Mouse (Mus musculus): ENCODE measurements around the gene Gm884. TPM values are rescaled to one million over a fixed set of nuclear protein-coding genes. Genes with fewer than 3 reads are reported as not detected.

Gm884 gene
- not detected in 2 replicates for polyA plus RNA-seq (2012; rRNA removed; ENCODE audit: low replicate concordance)

DNA sequence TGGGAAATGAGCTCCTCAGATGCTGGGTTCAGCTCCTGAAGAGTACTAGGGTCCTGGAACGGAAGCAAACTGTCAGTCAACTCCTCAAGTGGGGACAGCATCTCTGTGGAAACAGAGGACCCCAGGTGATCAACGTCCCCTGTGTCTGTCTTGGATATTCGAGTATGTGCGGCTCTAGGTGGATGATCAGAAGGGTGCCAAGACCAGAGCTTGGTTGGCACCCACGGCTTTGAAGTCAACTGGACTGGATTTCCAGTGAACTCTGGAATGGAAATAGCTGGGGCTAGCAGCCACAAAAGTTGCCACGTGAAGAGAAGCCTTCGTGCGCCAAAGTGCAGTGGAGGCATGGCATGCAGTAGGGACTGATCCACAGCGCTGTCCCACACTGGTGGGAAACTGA is at the start of gene Gm884:
Gene Gm884 (minus strand): TSS at position 101 of the 400 bp plus-strand sequence.

DNA sequence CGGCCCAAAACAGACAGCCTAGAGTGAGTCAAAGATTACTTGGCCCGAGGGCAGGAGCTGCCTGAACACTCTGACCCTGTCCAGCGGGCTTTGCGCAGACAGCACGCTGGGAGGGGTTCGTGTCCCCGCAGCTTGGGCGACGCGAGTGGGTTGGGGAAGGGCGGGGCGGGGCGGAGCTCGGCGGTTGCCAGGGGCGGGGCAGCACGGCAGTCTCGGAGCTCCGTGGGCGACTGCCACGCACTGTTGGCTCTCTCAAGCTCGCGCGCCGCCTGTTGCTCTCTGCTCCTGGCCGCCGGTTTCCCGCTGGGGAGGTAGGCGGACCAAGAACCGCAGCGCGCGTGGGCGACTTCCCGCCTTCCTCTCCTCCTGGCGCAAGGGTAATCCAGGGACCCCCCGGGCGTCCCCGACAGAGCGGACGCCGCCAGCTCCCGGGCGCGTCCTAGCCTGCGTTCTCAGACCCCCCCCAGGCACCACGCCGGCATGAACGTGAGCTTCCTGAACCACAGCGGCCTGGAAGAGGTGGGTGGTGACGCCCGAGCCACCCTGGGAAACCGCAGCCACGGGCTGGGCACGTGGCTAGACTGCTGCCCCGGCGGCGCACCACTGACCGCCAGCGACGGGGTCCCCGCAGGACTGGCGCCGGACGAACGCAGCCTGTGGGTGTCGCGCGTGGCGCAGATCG is 28.5 kb upstream of the Gm884 start, which contains the start of gene Rprml:
Gene Rprml (plus strand): TSS at position 270 of the 682 bp plus-strand sequence.

DNA sequence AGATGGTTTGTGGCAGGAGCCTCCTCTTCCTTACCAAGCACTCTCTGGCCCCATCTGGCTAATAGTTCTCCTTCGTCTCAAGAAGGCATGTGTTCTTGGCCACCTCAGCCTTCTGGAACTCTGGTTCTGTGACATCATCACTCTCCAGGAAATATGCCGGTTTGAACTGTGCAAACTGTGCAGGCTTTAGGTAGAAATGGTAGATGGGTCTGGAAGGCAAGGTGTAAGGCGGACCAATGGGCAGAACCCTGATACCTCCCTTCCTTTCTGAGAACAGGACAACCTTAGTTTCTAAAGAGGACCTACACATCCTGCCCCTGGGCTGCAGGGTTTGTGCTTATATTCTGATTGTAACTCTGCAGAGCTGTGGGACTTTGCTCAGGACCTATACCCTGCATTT is 17.9 kb upstream of the Gm884 start, which contains the start of gene Lyzl6:
Gene Lyzl6 (minus strand): TSS at position 101 of the 400 bp plus-strand sequence.

DNA sequence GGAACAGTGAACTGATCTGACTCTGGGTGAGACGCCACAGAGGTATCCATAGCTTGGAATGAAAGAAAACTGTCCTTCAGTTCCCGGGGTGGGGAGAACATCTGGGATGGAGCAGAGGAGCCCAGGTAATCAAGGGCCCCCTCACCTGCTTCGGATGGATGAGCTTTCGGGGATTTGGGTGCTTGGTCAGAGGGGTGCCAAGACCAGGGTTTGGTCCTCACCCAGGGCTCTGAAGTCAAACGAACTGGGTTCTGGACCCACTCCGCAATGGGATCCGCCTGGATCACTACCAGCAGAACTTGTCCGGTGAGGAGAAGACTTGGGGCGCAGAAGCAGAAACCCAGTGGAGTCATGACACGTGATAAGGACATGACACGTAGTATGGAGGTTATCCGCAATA is 116.4 kb downstream of the Gm884 start, which contains the start of gene Lrrc37a:
Gene Lrrc37a (minus strand): TSS at position 101 of the 400 bp plus-strand sequence.

Other genes starting within 250 kb of the Gm884 start
- gene Plekhm1, start 208.5 kb downstream of the Gm884 start, polyA plus RNA-seq (2012; rRNA removed; ENCODE audit: low replicate concordance) = 9.4 and 11.3 TPM in 2 replicates
- gene Lrrc37a, start 116.5 kb downstream of the Gm884 start, polyA plus RNA-seq (2012; rRNA removed; ENCODE audit: low replicate concordance) = not detected in 2 replicates
- gene Lyzl6, start 17.8 kb upstream of the Gm884 start, polyA plus RNA-seq (2012; rRNA removed; ENCODE audit: low replicate concordance) = not detected in 2 replicates
- 1.3 and 6.6 TPM in 2 replicates for gene Rprml, start 28.4 kb upstream of the Gm884 start, polyA plus RNA-seq (2012; rRNA removed; ENCODE audit: low replicate concordance)
- 69.2 and 74.6 TPM in 2 replicates for gene Gosr2, start 76.8 kb upstream of the Gm884 start, polyA plus RNA-seq (2012; rRNA removed; ENCODE audit: low replicate concordance)
- gene Wnt9b, start 128.7 kb upstream of the Gm884 start, polyA plus RNA-seq (2012; rRNA removed; ENCODE audit: low replicate concordance) = 0.15 and 0.49 TPM in 2 replicates
- 1.9 and 3.0 TPM in 2 replicates for gene Wnt3, start 153.0 kb upstream of the Gm884 start, polyA plus RNA-seq (2012; rRNA removed; ENCODE audit: low replicate concordance)

All from duodenum, adult 2 months (tissue).